8 mouse cellular contexts compared by ENCODE assay signal in genomic region chr3:27631112-27631511, GRCm38 (mm10).
DNase-seq lines count a peak whose midpoint lies in the region; ATAC-seq lines count a peak whose summit lies in the region.

No protein-coding gene starts in this region.

- 70% methylated on average over 7 of the region's 7 CpGs for WGBS in limb, embryonic 13.5 days
- WGBS in limb, embryonic 10.5 days: 92% methylated on average over 7 of the region's 7 CpGs
- 87% methylated on average over 7 of the region's 7 CpGs for WGBS in forebrain, embryonic 13.5 days
- 28% methylated on average over 7 of the region's 7 CpGs for WGBS in heart, embryonic 13.5 days

- H3K4me1 ChIP-seq in limb, embryonic 13.5 days: peaks cover 8% of the 10 kb centered on the region
- H3K4me1 ChIP-seq in limb, embryonic 10.5 days: no peaks in the 10 kb centered on the region
- peaks cover 5% of the 10 kb centered on the region; the same call in 1 of the 2 replicates for H3K4me1 ChIP-seq in forebrain, embryonic 13.5 days
- H3K4me1 ChIP-seq in heart, embryonic 13.5 days: peaks cover 64% of the 10 kb centered on the region

- peaks cover 13% of the 10 kb centered on the region for H3K36me3 ChIP-seq in limb, embryonic 13.5 days
- peaks cover 5% of the 10 kb centered on the region; the same call in 1 of the 2 replicates for H3K36me3 ChIP-seq in limb, embryonic 10.5 days
- H3K36me3 ChIP-seq in forebrain, embryonic 13.5 days (ENCODE audit: poor library complexity, severe bottlenecking): no peaks in the 10 kb centered on the region
- peaks cover 33% of the 10 kb centered on the region for H3K36me3 ChIP-seq in heart, embryonic 13.5 days

- H3K9me3 ChIP-seq in limb, embryonic 13.5 days: no peaks in the 10 kb centered on the region
- H3K9me3 ChIP-seq in limb, embryonic 10.5 days (replicated peaks): no peaks in the 10 kb centered on the region
- no peaks in the 10 kb centered on the region for H3K9me3 ChIP-seq in forebrain, embryonic 13.5 days (replicated peaks)
- no peaks in the 10 kb centered on the region for H3K9me3 ChIP-seq in heart, embryonic 13.5 days

- H3K27ac ChIP-seq in limb, embryonic 13.5 days: peak overlapping the region; percentile 58; the same call in 1 of the 2 replicates
- H3K27ac ChIP-seq in limb, embryonic 10.5 days: no peak overlapping the region
- no peak overlapping the region for H3K27ac ChIP-seq in forebrain, embryonic 13.5 days
- H3K27ac ChIP-seq in heart, embryonic 13.5 days (replicated peaks): peak overlapping the region; percentile 88

- no peak overlapping the region for H3K9ac ChIP-seq in limb, embryonic 13.5 days
- H3K9ac ChIP-seq in forebrain, embryonic 13.5 days: no peak overlapping the region
- no peak overlapping the region for H3K9ac ChIP-seq in heart, embryonic 13.5 days

- DNase-seq in limb, embryonic 10.5 days (ENCODE audit: low spot score): no peak
- peak; percentile 62 for DNase-seq in lung, postnatal 14 days
- no peak for DNase-seq in urinary bladder, postnatal 25 days (ENCODE audit: low spot score)
- no peak for DNase-seq in spleen, postnatal 36 days (ENCODE audit: low spot score in 2 of 2)
- no peak for DNase-seq in thymus, adult 18-20 months

- no peaks in the 10 kb centered on the region for H3K27me3 ChIP-seq in limb, embryonic 13.5 days
- no peaks in the 10 kb centered on the region for H3K27me3 ChIP-seq in limb, embryonic 10.5 days (ENCODE audit: low read depth, poor library complexity, severe bottlenecking)
- H3K27me3 ChIP-seq in forebrain, embryonic 13.5 days: no peaks in the 10 kb centered on the region
- H3K27me3 ChIP-seq in heart, embryonic 13.5 days (replicated peaks): no peaks in the 10 kb centered on the region

- no peak overlapping the region for H3K4me3 ChIP-seq in limb, embryonic 13.5 days
- no peak overlapping the region for H3K4me3 ChIP-seq in limb, embryonic 10.5 days
- H3K4me3 ChIP-seq in forebrain, embryonic 13.5 days: no peak overlapping the region
- no peak overlapping the region for H3K4me3 ChIP-seq in heart, embryonic 13.5 days

- peak; percentile 78 for ATAC-seq in limb, embryonic 13.5 days (ENCODE audit: low FRiP score, low read depth)
- peak; percentile 67; the same call in 1 of the 2 replicates for ATAC-seq in forebrain, embryonic 13.5 days
- peak; percentile 73; the same call in 1 of the 2 replicates for ATAC-seq in heart, embryonic 13.5 days (ENCODE audit: extremely low read depth, insufficient number of reproducible peaks, low FRiP score, low TSS enrichment)

- H3K4me2 ChIP-seq in limb, embryonic 13.5 days (replicated peaks): no peak overlapping the region
- H3K4me2 ChIP-seq in forebrain, embryonic 13.5 days: no peak overlapping the region
- 0 out of 2 replicates have a peak overlapping the region, but pooled peaks have one; percentile 3 for H3K4me2 ChIP-seq in heart, embryonic 13.5 days

Comparison
In these comparisons a context has a peak if more than half of its experiments do, and no peak if none do; other contexts are left out.
1. H3K27ac ChIP-seq: peak in limb, embryonic 13.5 days (single experiment) and heart, embryonic 13.5 days (single experiment); none in limb, embryonic 10.5 days (single experiment) and forebrain, embryonic 13.5 days (single experiment).
2. Peak in every context shown above with its lines, with median percentiles within 50 percentile points of each other: ATAC-seq.